Mouse (Mus musculus) spleen, adult 18-20 months (tissue): ENCODE data around the gene Klhl25.
"Not testable (repeated sequence)": the region's sequence is repeated elsewhere in the genome, so short reads cannot be mapped to it uniquely, and the experiment has no call there.

ENCODE experiments used
- DNase-seq, 2 experiments: peaks; one replicate each; pipeline ENCODE4 v3.0.0; 2022; ENCODE audit warnings: mixed read lengths in 2 of 2

The Klhl25 gene

DNA sequence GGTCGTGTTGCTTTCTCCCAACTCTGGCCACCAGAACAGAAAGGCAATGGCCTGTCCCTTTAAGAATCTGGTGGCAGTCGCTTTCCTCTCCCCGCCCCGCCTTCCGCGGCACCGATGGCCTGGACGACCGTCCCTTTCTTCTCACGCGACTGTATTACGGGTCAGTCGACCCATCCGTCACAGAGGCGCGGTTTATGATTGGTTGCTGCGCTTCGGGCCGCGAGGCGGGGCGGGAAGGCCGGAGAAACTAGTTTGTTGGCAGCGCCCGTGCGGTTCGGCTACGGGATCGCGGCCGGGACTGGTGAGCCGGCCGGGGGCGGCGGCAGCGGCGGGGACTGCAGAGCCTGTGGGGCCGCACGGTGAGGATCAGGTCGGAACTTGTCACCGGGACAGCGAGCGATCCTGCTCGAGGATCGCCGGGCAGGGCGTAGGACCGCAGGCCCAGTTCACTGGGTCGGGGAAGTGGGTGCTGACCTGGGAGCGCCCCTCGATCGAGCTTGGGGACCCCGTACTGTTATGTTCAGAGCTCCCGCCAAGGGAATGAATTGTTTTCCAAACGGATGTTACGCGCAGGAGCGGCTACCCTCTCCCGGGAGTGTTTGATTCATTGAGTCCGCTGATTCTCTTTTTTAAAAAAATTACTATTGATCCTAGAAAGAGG is at the start of gene Klhl25:
Klhl25 (plus strand) TSS at position 196 of the 661 bp plus-strand sequence.
- peak; percentile 92 to 95 for DNase-seq

DNA sequence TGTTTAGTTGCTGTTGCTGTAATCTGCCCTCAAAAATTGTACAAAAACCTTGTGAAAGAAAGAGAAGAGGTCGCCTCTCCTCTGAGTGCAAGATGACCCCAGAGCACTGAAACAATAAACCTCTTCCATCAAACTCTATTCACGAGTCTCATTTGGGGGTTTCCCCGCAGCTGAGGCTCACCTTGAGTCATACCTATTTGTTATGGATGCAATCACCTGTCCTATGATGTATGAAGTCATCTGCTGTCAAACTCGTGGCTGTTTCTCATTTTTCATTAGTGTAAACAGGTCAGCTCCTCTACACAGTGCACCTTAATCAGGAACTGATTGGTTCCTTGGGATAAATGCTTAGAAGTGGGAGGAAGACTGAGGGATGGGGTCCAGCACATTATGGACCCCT is 47.6 kb upstream of the Klhl25 start:
- DNase-seq: no peak

DNA sequence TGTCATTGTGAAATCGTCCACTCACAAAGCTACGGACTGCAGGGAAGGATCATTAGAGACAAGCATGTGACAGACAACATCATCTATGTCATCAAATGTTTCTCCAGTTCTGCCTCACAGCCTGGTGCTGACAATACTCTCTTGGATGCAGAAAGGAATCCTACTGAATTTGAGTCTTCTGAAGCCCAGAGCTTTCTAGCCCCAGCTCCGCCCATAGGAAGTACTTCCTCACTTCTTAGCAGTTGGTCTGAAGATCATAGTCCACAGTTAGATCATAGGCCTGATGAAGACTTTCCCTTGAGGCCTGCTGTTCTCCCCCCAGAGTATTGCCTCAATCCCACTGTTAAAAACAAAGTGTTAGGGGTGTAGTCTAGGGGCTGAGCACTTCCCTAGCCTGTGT is 47.1 kb upstream of the Klhl25 start:
- DNase-seq: no peak

DNA sequence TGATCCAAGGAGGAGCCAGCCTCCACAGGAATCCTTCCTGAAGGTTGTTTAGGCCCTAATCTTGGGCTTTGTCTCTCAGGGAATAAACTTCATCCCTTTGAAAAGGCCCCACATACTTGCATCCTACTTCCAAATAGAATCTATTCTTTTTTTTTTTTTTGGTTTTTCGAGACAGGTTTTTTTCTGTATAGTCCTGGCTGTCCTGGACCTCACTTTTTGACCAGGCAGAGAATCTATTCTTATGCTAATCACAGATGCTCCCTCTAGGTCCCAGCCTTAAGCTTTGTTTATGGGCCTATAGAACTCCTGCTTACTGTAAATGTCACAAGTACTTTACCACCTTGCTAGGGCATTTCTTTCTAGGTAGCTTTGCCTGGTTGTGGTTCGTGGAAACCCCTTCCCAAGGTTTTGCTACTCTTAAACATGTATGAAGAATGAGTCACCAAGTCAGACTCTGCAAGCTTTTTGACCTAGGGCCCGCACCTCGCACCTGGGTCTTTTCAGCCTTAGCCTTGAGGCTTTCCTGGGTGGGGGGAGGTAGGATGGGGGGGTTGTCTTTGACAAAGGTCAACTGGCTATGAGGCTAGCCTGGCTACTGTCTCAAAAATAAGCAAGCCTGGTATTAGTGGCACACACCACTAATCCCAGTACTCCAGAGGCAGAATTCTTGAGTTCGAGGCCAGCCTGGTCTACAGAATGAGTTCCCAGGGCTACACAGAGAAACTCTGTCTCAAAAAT is 46.3 kb upstream of the Klhl25 start:
- DNase-seq: no peak

DNA sequence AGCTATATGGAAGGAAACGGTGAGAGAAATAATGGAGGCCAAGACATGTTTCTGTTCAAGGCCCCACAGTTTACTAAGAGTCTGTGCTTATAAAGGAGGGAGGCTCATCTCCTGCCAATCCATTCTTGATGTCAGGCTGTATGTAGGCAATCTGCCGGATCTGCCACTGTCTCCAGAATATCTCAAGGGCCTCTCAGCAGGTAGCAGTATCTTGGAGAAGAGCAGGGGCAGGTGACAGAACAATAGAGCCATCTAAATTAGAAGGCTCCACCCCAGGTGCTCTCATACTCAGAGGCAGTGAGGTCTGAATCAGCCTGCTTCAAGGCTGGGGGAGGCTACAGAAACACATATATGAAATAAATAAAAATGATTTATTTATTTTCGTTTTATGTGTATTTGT is 45.2 kb upstream of the Klhl25 start:
- no peak for DNase-seq

DNA sequence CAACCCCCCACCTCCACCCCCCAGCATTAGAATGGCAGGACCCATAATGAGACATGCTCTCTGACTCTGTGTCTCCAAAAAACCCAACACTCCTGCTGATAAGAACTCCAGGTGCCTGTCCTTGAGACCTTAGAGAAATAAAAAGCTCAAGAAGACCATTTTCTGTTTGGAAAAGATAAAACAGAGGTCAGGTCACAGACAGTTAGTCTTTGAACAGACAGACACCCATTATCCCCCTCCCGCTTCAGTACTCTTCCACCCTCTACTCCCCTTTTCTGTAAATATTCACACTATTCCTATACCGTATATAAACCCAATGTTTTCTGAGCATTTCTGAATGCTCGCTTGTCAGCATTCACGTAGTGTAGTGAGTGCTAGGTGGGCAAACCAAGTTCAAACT is 41.9 kb upstream of the Klhl25 start:
- DNase-seq: no peak

DNA sequence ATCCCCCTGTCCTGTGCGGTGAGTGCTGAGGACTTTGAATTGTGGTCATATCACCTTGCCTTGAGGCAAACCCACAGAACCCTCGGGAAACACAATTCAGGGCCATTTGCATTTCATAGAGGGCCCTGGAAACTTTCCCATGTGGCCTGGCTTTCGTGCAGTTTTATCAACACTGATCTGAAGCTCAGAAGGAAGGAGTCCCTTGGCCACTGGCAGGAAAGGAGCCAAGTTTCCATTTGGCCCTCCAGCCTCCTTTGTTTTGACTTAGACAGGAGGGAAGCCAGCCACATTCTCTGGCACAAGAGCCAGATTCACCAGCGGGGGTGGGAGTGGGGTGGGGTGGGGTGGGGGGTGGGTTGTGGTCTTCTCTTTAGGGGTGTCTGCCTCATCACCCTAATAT is 41.4 kb upstream of the Klhl25 start:
- no peak for DNase-seq

DNA sequence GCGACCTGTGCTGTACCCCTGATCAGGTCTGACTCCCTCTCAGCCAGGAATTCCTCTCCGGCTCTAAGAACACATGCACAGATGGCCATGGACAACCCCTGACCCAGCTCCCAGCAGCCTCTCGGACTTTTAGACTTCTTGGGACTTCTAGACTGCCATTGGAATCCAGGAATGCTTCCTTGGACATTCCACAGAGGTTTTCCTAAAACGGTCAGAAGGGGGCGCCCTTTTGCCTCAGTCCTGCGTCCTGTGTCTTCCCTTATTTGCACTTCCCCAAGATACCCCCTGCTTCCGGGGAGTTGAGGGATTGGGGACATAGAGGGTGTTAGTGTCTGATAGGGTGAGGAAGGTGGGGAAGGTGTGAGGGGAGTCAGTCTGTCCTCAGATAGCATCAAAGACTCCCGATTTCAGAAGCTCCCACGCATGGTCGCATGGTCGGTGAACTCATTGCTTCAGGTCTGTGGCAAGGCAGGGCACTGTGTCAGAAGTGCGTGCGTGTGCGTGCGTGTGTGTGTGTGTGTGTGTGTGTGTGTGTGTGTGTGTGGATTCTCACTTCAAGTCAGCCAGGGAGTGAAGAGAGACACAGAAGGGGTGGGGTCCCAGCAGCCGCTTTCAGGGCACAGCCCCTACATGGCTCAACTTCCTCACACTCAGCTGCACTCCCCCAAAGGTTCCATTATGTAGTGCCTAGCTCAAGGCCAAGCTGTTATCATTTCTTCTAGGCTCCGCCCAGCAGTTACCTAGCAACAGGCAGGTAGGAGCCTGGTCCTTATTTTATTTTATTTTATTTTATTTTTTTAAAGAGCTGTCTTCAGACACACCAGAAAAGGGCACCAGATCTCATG is 40.4 kb upstream of the Klhl25 start:
- no peak for DNase-seq

DNA sequence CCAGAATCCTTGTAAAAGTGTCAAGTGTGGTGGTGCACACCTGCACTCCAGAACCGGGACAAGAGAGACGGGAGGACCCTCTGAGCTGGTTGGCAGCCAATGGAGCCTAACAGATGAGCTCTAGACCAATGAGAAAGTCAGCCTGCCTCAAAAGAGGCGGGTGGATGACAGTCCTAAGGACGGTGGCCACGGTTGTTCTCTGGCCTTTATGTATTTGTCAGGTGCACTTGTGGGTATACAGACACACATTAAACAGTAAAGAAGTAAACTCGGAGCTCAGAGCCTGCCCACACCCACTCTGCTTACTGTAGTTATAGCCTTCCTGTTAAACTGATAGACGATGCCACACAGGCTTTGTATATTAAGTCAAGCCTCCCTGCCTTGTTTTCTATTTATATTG is 27.4 kb upstream of the Klhl25 start:
- DNase-seq: no peak

DNA sequence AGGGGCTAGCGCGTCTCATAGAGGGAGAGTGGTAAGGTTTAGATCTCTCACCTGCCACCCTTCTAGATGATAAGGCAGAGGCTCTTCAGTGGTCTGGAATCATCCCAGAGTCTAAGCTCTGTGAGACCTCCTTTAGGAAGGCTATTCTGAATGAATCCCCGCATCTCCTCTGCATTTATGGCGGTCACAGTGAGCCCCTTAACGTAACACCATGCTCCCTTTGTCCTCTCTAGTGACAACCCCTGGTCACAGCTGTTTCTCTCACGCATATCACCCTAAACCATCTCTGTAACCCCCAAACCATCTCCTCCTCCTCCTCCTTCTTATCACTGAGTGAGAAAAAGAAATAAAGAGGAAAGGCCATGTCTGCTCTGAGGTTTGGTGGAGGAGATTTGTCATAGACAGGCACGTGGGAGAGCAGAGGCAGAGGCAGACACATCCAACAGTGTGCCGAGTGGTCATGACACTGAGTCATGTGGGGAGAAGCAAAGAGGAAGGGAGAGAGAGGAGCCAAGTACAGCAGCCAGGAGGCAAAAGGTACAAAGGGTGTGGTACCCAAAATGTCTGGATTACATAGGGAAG is 25.9 kb upstream of the Klhl25 start:
- no peak for DNase-seq

DNA sequence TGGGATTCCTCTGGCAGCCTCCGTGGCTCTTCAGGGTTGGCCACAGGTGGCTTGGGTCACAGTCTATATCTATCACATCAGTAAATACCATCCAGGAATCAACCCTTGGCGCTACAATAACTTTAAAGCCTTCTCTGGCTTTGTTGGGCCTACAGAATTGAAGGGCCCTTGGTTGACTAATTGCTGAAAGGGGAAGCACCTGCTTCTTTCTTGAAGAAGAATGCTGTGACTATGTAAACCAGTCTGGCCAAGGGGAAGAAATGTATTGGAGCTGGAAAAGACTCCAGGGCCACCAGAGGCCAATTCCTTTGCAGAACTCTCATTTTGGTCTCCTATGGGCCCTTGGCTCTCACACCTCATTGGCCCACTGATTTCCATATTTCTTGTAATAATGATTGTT is 25.0 kb upstream of the Klhl25 start:
- no peak for DNase-seq

DNA sequence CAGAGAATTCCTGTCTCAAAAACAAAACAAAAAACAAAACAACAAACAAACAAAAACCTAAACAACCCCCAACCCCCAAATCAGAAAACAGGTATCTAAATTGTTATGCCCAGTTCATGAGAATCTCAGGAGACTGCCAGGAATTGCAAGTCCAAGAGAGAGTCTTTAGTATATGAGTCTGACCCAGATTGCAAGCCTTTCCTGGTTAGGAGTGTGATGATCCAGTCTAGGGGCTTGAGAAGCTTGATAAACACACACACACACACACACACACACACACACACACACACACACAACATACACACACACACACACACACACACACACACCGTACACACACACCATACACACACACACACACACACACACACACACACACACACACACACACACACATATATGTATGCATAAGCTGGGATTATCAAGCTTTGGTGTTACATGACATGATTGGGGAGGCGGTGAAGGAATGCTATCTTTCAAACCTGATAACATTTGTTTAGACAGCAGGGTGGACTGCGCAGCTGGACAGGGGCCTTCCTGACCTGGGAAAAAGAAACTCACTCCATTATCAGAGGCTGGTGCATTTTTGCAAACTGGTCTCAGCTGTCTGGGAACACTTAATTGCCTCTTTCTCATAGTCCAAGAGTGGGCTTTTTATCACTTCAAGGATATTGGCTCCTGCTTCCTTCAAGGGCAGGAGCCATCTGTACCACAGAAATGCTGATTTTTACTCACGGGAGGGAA is 21.6 kb upstream of the Klhl25 start:
- DNase-seq: no peak

DNA sequence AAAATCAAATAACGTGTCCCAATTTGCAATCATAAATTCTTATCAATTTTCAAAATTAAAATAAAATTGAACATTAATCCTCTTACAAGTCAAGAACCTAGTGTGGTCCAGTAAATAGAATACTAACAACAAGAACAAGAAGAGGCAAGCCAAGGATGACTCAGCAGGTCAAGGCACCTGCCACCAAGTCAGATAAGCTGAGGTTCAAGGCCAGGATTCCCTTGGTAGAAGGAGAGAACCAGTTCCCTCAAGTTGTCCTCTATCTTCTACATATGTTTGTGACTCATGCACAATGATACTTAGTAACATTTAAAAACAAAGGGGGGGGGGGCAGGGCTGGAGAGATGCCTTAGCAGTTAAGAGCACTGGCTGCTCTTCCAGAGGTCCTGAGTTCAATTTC is 20.8 kb upstream of the Klhl25 start:
- no peak for DNase-seq

DNA sequence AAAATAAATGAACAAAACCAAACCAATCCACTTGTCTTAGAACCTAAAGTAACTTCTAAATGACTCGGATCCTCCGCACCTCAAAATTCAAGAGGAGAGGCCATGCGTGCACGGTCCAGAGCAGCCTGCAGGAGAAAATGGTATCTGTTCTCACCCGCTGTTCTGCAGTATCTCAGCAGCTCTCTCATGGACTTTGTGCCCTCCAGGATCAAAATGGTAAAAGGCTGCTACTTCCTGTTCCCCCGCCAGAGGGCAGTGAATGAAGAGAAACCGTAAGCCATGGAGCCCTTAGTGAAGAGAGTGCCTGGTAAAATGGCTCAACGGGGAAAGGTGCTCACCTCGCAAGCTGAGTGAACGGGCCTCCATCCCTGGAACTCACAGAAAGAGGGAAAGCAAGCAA is 20.3 kb upstream of the Klhl25 start:
- peak; percentile 27 to 70 for DNase-seq

DNA sequence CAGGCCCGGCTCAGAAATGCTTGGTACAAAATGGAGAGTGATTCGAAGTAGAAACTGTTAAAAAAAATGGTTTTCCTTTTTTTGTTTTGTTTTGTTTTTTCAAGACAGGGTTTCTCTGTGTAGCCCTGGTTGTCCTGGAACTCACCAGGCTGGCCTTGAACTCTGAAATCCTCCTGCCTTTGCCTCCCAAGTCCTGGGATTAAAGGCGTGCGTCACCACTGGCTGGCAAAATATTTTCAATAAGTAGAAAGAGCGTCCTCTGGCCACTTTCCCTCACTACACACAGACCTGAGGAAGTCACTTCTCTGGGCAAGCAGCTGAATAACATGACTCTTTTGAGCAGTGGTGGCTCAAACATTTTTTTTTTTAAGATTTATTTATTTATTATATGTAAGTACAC is 19.6 kb upstream of the Klhl25 start:
- DNase-seq: no peak

DNA sequence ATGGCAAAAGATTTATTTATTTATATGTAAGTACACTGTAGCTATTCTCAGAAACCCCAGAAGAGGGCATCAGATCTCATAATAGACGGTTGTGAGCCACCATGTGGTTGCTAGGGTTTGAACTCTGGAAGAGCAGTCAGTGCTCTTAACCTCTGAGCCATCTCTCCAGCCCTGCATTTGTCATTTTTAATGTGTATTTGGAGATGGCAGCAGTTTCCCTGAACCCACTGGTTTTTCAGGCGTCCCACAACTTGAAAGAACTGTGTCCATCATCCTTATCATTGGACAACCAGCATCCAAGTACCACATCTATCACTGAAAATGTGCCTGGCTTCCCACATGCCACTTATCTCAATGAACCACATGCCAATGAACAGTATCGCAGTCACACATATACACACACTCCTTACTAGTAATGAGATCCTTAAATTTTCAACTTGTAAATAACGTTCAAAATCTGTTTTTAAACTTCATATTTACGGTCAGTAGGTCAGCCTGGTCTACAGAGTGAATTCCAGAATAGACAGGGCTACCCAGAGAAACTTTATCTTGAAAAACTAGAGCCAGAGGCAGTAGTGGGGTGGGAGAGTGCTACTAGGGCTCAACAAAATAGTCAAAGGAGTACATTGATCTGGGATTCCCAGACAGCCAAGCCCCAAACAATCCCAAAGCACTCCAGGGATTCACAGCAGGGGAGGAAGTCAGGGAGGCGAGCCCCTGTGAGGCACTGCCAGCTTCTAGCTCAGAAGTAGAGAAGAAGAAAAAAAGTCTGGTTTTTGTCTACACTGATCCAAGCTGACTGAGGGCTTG is 17.7 kb upstream of the Klhl25 start:
- DNase-seq: no peak

DNA sequence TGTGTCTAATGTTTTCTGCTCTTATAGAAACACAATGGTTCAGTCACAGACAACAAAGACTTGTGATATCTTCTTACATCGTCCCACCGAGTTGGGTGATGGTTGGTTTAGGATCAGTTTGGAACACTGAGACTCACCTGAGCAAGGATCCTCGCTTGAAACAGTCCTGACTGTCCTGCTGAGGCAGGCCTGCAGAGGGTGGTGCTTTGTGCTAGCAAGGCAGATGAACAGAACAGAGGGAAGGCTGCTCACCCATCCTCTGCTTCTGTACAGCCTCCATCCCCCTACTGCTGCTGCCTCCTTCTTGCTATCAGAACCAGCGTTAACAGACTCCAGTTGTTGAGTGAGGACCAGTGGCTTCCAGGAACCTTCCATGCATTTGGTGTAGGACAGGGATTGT is 14.2 kb upstream of the Klhl25 start:
- not testable (repeated sequence) for DNase-seq

DNA sequence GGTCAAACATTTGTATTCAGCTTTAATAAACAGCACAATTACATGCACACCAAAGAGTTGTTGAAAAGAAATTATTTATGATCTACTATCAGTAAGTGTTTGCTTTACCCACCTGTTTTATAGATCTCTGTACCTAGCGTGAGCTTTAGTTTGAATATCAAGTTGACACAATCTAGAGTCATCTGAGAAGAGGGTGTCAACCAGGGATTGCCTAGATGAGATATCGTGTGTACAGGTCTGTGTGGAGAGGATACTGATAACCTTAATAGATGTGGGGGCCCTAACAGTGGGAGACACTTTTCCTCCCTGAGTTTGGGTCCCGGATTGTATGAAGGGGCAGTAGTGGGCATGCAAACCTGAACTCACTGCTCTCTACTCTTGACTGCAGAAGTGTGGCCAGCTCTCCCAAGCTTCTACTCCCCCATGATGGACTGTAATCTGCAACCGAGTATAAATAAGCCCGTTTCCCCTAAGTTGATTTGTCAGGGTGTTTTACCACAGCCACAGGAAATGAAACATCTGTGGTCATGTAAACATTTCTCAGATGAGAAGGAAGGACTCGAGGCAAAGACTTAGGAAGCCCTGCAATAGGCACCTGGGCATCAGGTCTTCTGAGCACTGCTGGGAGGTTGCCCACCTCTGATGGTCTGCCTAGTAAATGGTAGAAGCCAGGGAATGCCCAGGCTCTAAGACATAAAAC is 13.0 kb upstream of the Klhl25 start:
- DNase-seq: not testable (repeated sequence)

DNA sequence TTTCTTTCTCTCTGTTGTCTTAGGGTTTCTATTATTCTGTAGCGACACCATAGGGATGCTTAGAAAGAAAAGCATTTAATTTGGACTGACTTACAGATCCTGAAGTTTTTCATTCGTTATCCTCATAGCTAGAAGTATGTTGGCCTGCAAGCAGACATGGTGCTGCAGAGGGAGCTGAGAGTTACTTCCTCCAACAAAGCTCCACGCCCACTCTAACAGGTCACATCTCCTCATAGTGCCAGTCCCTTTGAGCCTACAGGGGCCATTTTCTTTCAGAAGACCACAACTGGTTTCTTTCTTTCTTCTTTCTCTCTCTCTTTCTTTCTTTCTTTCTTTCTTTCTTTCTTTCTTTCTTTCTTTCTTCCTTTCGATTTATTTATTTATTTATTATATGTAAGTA is 8.0 kb upstream of the Klhl25 start:
- no peak for DNase-seq

DNA sequence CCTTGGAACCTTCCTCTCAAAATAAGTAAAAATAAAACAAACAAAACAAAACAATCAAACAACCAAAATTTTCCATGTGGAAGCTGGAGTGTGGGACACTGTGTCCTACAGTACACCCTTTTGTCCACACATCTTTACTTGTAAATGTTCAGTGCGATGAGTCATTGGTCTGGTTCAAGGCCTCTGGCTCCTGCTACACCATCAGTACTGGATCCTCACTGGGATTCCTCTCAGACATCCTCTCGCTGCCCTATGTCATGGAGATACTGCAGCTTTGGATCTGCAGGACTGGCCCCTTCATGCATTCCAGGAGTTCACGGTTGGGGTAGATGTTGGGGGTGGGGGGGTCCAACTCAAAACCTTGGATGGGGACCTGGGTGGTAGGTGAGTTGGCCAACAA is 5.8 kb upstream of the Klhl25 start:
- DNase-seq: no peak

DNA sequence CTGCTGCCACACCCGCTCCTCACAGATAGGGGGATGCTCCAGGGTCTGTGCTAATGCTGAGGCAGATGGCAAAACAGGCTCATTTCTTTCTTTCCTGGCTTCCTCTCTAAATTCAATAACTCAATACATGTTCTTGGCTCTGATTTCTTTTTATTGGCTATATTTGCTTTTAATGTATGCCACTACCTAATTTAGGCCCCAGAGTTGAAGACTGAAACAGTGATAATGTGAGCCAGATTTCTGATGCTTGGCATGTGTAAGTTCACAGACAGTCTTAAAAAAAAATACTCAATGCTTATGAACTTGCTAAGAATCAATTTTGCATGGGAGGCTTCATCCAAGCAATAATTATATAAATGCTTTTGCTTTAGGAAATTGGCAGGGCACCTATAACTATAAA is 2.2 kb upstream of the Klhl25 start:
- no peak for DNase-seq
